Comparison of ENCODE assay signal across 8 mouse cellular contexts in the genomic region with DNA sequence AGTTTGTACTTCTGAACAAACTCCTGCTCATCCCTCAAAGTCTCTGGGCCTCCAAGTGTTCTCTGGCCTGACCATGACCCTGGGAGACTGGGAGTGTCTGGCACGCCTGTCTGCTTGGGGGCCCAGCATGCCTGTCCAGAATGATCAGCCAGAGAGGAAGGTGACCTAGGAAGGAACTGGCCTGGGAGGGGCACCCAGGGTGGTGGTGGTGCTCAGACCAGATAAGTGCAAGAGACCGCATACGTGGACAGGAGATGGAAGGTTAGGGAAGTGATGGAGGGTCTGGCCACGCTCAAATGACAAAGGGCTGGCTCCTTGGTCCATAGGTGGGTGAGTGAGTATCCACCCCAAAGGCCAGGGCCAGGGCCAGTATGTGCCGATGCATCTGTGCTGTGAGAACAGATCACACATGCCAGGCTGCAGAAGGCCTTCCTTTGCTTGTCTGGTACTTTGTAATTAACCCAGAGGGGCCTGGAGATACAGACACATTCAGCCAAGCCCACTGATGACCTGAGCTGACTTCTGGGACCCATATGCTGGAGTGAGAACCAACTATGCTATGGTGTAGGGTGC. TPM values are rescaled to one million over a fixed set of nuclear protein-coding genes. Genes with fewer than 3 reads are reported as not detected.
DNase-seq lines count a peak whose midpoint lies in the region; ATAC-seq and TF ChIP-seq lines count a peak whose summit lies in the region.

No protein-coding gene starts in this region.

- H3K27me3 ChIP-seq in kidney, postnatal 0 days (ENCODE audit: insufficient read depth, low read length): no peaks in the 10 kb centered on the region
- H3K27me3 ChIP-seq in neural tube, embryonic 13.5 days: no peaks in the 10 kb centered on the region

- H3K36me3 ChIP-seq in kidney, postnatal 0 days (ENCODE audit: insufficient read depth, low read length): peaks cover 28% of the 10 kb centered on the region
- peaks cover 47% of the 10 kb centered on the region for H3K36me3 ChIP-seq in neural tube, embryonic 13.5 days

- peak overlapping the region; percentile 77; the same call in 1 of the 2 replicates for H3K9ac ChIP-seq in kidney, postnatal 0 days (ENCODE audit: low read depth, low read length)
- H3K9ac ChIP-seq in neural tube, embryonic 13.5 days: peak overlapping the region; percentile 100

- H3K4me1 ChIP-seq in kidney, postnatal 0 days (replicated peaks; ENCODE audit: insufficient read depth, low read length): peaks cover 19% of the 10 kb centered on the region
- peaks cover 60% of the 10 kb centered on the region for H3K4me1 ChIP-seq in neural tube, embryonic 13.5 days (replicated peaks)

- 63% methylated on average over 5 of the region's 5 CpGs for WGBS in kidney, postnatal 0 days
- 71% methylated on average over 5 of the region's 5 CpGs for WGBS in neural tube, embryonic 13.5 days

- peak overlapping the region; percentile 99; the same call in 1 of the 2 replicates for H3K4me3 ChIP-seq in kidney, postnatal 0 days (replicated peaks; ENCODE audit: low read depth, low read length)
- H3K4me3 ChIP-seq in neural tube, embryonic 13.5 days: peak overlapping the region; percentile 98

- peak overlapping the region; percentile 100 for H3K27ac ChIP-seq in kidney, postnatal 0 days
- peak overlapping the region; percentile 100 for H3K27ac ChIP-seq in neural tube, embryonic 13.5 days (replicated peaks)

- H3K9me3 ChIP-seq in kidney, postnatal 0 days (replicated peaks; ENCODE audit: low read length): no peaks in the 10 kb centered on the region
- H3K9me3 ChIP-seq in neural tube, embryonic 13.5 days: no peaks in the 10 kb centered on the region

- peak overlapping the region; percentile 58; the same call in 1 of the 2 replicates for H3K4me2 ChIP-seq in kidney, postnatal 0 days (ENCODE audit: low read length)
- peak overlapping the region; percentile 69 for H3K4me2 ChIP-seq in neural tube, embryonic 13.5 days

- ATAC-seq in kidney, postnatal 0 days (replicated peaks; ENCODE audit: low FRiP score, low read depth): no peak
- no peak for ATAC-seq in neural tube, embryonic 13.5 days (ENCODE audit: low read depth)
- no peak for ATAC-seq in erythroid progenitor cell, adult 5-6 weeks (replicated peaks; ENCODE audit: low FRiP score, poor library complexity, severe bottlenecking)

- DNase-seq in adrenal gland, postnatal 10 days: peak; percentile 48
- no peak for DNase-seq in adrenal gland, postnatal 36 days
- DNase-seq in thymus, postnatal 4 days: peak; percentile 21
- no peak for DNase-seq in thymus, adult 18-20 months
- no peak for DNase-seq in kidney, postnatal 0 days (ENCODE audit: low spot score)
- DNase-seq in urinary bladder, postnatal 25 days (ENCODE audit: low spot score): no peak

- no peak for TF ChIP-seq CTCF in kidney, postnatal 0 days (IDR thresholded peaks at IDR 0.05; ENCODE audit: low read depth)

RNA-seq across cellular contexts. Expression of gene Midn, which starts 0.8 kb away (rescaled TPM):
- total RNA-seq in adrenal gland, postnatal 10 days (2021): 100 to 1,000 TPM; 106 to 127 TPM
- total RNA-seq in adrenal gland, postnatal 36 days (2021): 100 to 1,000 TPM; 104 to 188 TPM
- polyA plus RNA-seq in kidney, postnatal 0 days (2015; fragmentation: Nextera tagmentation; extraction: Ambion mirVana): 13.7 and 18.6 TPM in 2 replicates
- 31.0 and 35.8 TPM in 2 replicates for polyA plus RNA-seq in neural tube, embryonic 13.5 days (2015; fragmentation: Nextera tagmentation; extraction: Ambion mirVana)
- total RNA-seq in erythroid progenitor cell, adult 5-6 weeks (2015; ENCODE audit: low replicate concordance): 20.1 and 23.8 TPM in 2 replicates
- total RNA-seq in erythroid progenitor cell, adult 5-6 weeks (2017; ENCODE audit: low replicate concordance): 12.5 and 18.2 TPM in 2 replicates

RNA-seq across cellular contexts. Expression of gene Cbarp, which starts 6.6 kb away (rescaled TPM):
- total RNA-seq in adrenal gland, postnatal 10 days (2021): 10 to 100 TPM; 41.6 to 65.6 TPM
- 100 to 1,000 TPM in 1 of 2 experiments, 10 to 100 TPM in 1; 57.5 to 205 TPM for total RNA-seq in adrenal gland, postnatal 36 days (2021)
- 4.7 and 6.4 TPM in 2 replicates for polyA plus RNA-seq in kidney, postnatal 0 days (2015; fragmentation: Nextera tagmentation; extraction: Ambion mirVana)
- polyA plus RNA-seq in neural tube, embryonic 13.5 days (2015; fragmentation: Nextera tagmentation; extraction: Ambion mirVana): 53.9 and 55.1 TPM in 2 replicates
- not detected in 2 replicates for total RNA-seq in erythroid progenitor cell, adult 5-6 weeks (2015; ENCODE audit: low replicate concordance)
- total RNA-seq in erythroid progenitor cell, adult 5-6 weeks (2017; ENCODE audit: low replicate concordance): not detected in 2 replicates

RNA-seq across cellular contexts. Expression of gene Atp5d, which starts 8.8 kb away (rescaled TPM):
- 100 to 1,000 TPM; 982 to 996 TPM for total RNA-seq in adrenal gland, postnatal 10 days (2021)
- 100 to 1,000 TPM; 561 to 735 TPM for total RNA-seq in adrenal gland, postnatal 36 days (2021)
- 936 and 986 TPM in 2 replicates for polyA plus RNA-seq in kidney, postnatal 0 days (2015; fragmentation: Nextera tagmentation; extraction: Ambion mirVana)
- 467 and 481 TPM in 2 replicates for polyA plus RNA-seq in neural tube, embryonic 13.5 days (2015; fragmentation: Nextera tagmentation; extraction: Ambion mirVana)
- total RNA-seq in erythroid progenitor cell, adult 5-6 weeks (2015; ENCODE audit: low replicate concordance): 89.3 and 94.8 TPM in 2 replicates
- 19.4 and 39.9 TPM in 2 replicates for total RNA-seq in erythroid progenitor cell, adult 5-6 weeks (2017; ENCODE audit: low replicate concordance)

RNA-seq across cellular contexts. Expression of gene Cirbp, which starts 18.6 kb away (rescaled TPM):
- 100 to 1,000 TPM; 102 to 168 TPM for total RNA-seq in adrenal gland, postnatal 10 days (2021)
- total RNA-seq in adrenal gland, postnatal 36 days (2021): 100 to 1,000 TPM in 1 of 2 experiments, 10 to 100 TPM in 1; 35.0 to 104 TPM
- polyA plus RNA-seq in kidney, postnatal 0 days (2015; fragmentation: Nextera tagmentation; extraction: Ambion mirVana): 290 and 317 TPM in 2 replicates
- polyA plus RNA-seq in neural tube, embryonic 13.5 days (2015; fragmentation: Nextera tagmentation; extraction: Ambion mirVana): 325 and 351 TPM in 2 replicates
- 10.1 and 19.7 TPM in 2 replicates for total RNA-seq in erythroid progenitor cell, adult 5-6 weeks (2015; ENCODE audit: low replicate concordance)
- total RNA-seq in erythroid progenitor cell, adult 5-6 weeks (2017; ENCODE audit: low replicate concordance): 33.5 and 39.6 TPM in 2 replicates

RNA-seq across cellular contexts. Expression of gene 1600002K03Rik, which starts 25.5 kb away (rescaled TPM):
- 1 to 10 TPM; 6.4 to 7.7 TPM for total RNA-seq in adrenal gland, postnatal 10 days (2021)
- 10 to 100 TPM; 16.8 to 19.1 TPM for total RNA-seq in adrenal gland, postnatal 36 days (2021)
- polyA plus RNA-seq in kidney, postnatal 0 days (2015; fragmentation: Nextera tagmentation; extraction: Ambion mirVana): 9.3 and 11.0 TPM in 2 replicates
- 11.4 and 16.3 TPM in 2 replicates for polyA plus RNA-seq in neural tube, embryonic 13.5 days (2015; fragmentation: Nextera tagmentation; extraction: Ambion mirVana)
- total RNA-seq in erythroid progenitor cell, adult 5-6 weeks (2015; ENCODE audit: low replicate concordance): not detected in 2 replicates
- not detected in 2 replicates for total RNA-seq in erythroid progenitor cell, adult 5-6 weeks (2017; ENCODE audit: low replicate concordance)

Comparison
In these comparisons a context has a peak if more than half of its experiments do, and no peak if none do; other contexts are left out.
1. DNase-seq: peak in adrenal gland, postnatal 10 days (single experiment) and thymus, postnatal 4 days (single experiment); none in adrenal gland, postnatal 36 days (0 of 2), thymus, adult 18-20 months (0 of 2), kidney, postnatal 0 days (single experiment) and urinary bladder, postnatal 25 days (single experiment).
2. RNA of gene Midn, which starts 0.8 kb away (total RNA-seq): 104 to 188 TPM in adrenal gland, postnatal 36 days and 106 to 127 TPM in adrenal gland, postnatal 10 days; 12.5 to 23.8 TPM in erythroid progenitor cell, adult 5-6 weeks; every median in the first group is over 4 times any median in the second.
3. RNA of gene Cbarp, which starts 6.6 kb away (total RNA-seq): 57.5 to 205 TPM in adrenal gland, postnatal 36 days and 41.6 to 65.6 TPM in adrenal gland, postnatal 10 days; not detected in erythroid progenitor cell, adult 5-6 weeks; every median in the first group is over 10 times any median in the second.
4. RNA of gene Atp5d, which starts 8.8 kb away (total RNA-seq): 982 to 996 TPM in adrenal gland, postnatal 10 days and 561 to 735 TPM in adrenal gland, postnatal 36 days; 19.4 to 94.8 TPM in erythroid progenitor cell, adult 5-6 weeks; every median in the first group is over 4 times any median in the second.